Mouse (Mus musculus) skeletal muscle tissue, adult 2 months (tissue): ENCODE results near the gene B3gnt6.

Experiments
- DNase-seq: peaks from one replicate; pipeline ENCODE4 v3.0.0-alpha.2; 2012; ENCODE audit warnings: low read depth, low spot score

The B3gnt6 gene

DNA sequence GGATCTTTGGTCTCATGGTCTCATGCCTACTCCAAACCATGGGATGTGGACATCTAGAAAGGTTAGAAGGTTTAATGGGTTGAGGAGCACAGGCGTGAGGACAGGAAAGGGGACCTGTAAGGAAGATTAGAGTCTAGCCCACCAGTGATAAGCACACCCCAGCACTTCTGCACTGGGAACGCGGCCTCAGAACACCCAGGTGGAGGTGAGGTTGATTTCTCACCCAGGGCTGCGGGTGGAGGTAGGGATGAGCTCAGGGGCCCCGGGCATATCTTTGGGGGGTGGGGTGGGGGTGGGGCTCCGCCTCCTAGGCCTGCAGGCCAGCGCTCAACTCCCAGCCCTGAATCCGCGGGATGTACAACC is 21.7 kb downstream of the B3gnt6 start:
- no peak for DNase-seq

DNA sequence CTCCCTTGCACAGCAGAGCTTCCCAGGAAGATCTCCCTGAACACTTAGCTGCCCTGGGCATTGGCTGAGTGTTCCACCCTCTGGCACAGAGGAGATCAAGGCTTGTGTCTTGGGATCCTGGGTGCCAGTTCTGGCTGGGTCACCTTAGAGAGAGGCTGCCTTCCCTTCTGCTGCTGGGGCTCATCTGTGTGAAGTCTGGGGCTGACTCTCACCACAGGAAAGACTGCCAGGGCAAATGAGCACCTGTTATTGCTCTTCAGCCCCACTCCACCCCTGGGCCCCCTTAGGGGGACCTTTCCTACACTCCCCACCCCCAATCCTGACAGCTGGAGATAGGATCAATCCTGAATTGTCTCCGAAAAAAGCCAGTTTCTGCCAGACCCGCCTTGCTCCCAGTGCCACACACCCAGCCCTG is 22.2 kb downstream of the B3gnt6 start:
- DNase-seq, result no peak

DNA sequence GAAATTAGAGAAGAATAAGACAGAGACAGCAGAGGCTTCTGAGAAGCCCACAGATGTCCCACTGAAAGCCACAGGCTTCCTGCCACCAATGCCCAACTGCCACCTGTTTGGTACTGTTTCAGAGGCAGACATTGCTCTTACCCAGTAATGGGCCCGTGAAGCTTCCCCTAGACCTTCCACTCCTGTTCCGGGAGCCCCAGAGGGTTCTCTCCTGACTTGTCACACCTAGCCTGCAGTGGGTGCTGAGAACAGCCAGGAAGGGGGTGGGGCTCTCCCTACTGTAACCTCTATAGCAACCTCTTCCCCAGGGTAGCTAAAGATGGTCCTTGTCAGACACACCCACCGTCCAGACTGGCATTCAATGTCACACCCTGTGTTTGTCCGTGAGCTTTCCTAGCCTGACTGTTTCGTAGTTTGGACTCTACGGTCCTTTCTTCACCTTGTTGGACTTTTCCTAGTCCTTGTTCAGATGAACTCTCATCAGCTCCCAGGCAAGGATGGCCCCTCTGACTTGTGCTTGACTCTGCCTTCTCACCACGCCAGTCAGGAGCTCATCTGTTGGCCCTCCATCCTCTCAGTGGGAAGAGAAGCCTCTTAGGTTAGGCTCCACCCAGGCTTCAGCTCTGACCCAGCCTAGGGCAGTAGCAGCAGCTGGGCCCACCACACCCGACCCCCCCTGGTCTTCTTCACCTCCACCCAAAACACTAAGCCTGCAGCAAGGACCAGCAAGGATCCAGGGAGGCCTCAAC is 22.8 kb downstream of the B3gnt6 start:
- no peak for DNase-seq

DNA sequence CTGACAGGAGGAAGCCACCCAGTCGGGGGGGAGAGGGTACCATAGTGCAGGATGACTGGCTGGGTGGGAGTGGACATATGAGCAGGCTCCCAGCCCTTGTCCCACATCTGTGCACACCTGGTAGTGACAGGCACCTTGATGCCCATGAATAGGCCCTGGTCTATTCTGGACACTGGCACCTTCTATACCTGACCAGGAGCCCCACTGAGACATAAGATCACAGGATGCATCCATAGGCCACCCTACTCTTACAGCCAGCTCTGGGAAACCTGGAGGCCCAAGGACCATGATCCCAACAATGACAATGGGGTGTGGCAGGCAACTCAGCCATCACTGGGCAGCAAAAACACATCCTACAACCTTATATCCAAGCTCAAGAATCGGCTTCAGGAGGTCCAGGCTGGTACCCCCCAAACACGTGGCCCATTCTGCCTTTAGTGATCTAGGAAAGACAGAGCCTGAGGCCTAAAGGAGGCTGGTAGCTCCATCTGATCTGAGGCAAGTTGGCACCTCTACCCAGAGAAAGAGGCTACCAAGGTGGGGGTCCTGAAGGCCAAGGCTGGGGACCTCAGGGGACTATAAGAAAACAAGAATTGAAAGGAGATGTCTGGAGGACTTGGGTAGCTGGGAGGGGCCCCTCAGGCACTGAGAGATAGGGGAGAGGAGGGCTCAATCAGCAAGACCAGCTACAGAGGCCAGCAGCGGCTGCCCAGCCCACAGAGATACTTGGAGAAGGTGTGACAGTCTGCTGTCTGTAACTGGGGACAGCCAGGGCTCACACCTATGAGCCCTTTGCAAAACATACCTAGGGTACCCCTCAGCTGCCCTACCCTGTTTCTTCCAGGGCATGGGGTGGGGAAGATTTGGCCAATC is 24.2 kb downstream of the B3gnt6 start:
- DNase-seq, result no peak

DNA sequence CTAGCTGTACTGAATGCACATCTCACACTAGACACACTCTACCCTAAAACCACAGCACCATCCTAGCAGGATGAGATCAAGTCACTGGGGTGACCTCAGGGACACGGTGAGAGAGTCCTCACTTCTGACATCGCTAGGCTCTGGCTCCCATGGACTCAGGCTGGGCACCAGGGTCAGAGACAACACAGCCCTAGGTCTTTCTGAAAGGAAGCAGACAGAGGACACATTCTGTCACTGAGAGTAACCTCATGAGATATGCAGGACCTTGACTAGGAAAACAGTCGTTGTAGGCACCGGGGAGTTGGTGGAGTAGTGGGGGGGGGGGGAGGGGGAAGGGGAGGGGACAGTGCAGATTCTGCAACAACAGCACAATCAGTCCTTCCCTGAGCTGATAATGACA is 25.9 kb downstream of the B3gnt6 start:
- no peak for DNase-seq

- DNase-seq, result no peak
Measured at GRCm38 (mm10) chr7:98172661-98173060, 26.6 kb downstream of the B3gnt6 start.

- peak; percentile 78 for DNase-seq
Measured at GRCm38 (mm10) chr7:98171141-98172073, 27.9 kb downstream of the B3gnt6 start.

DNA sequence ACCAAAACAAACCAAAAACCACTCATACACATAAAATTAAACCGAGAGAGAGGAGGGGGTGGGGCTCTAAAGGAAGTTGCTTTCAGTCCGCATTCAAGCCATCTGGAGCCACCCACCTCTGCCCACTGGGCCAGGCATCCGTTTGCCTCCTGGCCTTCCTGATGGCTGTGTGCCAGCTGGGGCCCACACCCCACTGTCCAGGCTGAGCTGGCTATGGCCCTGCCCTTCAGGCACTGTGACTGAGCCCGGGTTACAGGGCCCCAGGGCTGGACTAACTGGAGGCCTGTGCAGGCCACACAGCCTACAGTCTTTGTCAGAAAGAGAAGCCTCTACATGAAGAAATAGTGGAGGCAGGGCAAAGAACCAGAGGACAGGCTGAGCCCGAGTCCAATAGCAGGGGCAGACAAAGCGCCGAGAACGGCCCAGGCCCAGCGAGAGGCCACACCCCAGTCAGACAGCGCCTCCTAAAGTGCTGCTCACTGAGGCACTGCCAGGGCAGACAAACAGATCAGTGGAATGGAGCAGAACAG is 34.2 kb downstream of the B3gnt6 start:
- peak; percentile 30 for DNase-seq

- no peak for DNase-seq
Measured at GRCm38 (mm10) chr7:98164382-98164998, 34.8 kb downstream of the B3gnt6 start.

DNA sequence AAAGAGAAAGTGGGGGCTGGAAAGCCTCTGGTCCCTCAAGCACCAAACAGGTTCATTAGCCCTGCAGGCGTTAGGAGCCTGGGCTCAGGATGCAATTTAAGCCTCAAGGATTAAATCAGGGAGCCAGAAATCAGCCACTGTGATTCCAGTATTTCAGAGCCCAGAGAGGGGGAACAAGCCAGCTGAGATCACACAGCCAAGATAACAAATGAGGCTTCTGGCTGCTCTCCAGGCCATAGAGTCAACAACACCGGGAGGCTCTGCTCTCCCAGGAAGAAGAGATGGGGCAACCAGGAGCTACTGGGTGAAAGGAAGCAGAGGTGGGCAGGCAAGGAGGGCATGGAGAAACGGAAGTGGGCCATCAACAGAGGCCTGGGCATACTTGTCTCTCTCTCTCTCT is 35.6 kb downstream of the B3gnt6 start:
- no peak for DNase-seq

GRCm38 (mm10) chr7:98162239-98162638 is 37.0 kb downstream of the B3gnt6 start:
- DNase-seq, result no peak

DNA sequence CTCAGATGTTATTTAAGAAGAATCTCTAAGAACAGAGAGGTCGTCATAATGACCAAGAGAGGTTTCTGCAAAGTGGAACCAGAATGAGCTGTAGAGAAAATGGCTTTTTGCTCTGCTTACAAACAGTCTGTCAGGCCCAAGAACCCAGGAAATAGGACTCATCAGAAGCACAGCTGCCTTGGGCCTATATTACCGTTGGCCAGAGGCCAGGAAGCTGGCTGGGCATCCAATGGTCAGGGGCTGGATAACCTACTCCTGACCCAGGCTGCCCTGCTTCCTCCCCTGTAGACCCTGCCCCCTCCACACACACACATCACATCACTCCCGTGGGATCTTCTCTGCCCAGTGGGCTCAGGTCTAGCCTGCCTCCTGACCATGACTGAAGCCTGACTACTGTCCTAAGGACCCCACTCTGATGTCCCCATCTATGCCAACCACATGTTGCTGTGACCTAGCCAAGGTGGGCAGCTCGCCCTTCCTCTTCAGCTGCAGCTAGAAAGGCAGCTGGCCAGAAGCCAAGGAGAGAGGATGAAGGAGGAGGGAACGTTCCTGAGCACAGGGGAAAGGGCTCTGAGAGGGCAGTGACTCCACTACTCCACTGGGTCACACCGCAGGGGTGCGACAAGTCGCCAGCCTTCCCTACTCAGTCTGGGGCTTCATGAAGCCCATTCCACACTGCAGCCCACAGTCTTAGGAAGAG is 39.1 kb downstream of the B3gnt6 start:
- DNase-seq, result no peak

DNA sequence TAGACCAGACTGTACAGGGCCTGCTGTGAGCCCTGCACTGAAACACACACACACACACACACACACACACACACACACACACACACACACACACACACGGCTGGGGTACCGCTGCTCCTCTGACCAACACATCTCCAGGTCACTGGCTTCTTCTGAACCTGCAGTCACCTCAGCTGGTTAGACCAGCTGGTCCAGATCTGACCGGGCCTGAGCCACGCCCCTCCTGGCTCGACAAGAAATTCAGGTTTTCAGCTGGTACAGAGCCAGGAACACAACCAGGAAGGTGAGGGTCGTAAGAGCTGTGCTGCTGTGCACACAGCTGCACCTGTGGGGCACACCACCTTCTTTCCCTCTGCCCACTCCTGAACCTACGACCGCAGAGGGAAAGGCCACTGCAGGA is 40.8 kb downstream of the B3gnt6 start:
- no peak for DNase-seq

- DNase-seq, result no peak
Measured at GRCm38 (mm10) chr7:98157636-98158332, 41.5 kb downstream of the B3gnt6 start.

- DNase-seq, result no peak
Measured at GRCm38 (mm10) chr7:98156280-98156665, 43.0 kb downstream of the B3gnt6 start.

DNA sequence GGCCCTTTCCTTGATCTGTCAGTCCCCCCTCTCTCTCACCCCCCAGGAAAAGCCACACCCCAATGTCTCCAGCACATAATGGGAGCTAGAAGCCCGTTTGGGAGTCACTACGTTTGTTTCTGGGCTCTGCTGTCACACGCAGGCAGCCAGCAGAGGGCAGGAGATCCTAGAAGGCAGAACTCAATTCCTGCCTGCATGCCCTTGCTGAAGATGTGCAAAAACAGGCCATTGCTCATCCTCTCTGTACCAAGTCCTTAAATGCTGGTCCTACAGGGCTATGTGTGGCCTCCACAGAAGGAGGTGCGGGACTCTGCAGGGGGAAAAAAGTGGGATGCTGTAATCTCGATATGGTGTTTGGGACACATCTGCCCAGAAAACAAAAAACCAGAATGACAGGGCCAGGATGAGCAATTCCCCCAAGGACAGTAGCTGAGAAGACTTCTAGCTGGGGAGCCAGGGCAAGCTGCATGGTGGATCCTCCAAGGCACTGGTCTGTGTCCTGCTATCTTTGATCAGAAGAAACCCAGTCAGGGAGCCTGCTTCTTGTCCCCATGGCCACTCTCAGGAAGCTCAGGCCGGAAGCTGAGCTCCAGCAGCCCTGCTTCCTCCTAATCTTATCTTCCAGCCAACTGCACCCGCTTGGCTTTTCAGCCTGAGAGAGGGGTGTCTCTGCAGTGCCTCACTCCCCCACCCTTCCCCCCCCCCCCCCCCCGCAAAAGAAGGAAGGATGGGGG is 43.6 kb downstream of the B3gnt6 start:
- DNase-seq, result peak; percentile 38

DNA sequence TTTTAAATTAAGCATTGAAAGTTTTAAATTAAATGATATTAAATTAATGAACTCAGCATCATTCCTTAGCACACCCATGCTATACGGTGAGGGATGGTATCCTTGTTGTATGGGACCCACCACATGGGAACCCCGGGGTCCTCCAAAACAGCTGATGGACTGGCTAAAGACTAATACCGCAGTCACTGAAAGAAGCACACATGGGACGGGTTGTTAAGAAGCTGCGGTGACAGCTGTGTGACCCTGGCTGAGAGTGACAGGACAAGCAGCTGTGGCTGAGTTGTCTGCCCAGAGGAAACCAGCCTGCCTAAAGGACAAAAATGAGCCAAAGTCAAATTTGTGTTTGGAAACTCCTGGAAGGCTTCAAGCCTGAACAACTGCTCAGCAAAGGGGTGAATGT is 45.4 kb downstream of the B3gnt6 start:
- DNase-seq, result no peak

GRCm38 (mm10) chr7:98153345-98153744 is 45.9 kb downstream of the B3gnt6 start:
- no peak for DNase-seq

DNA sequence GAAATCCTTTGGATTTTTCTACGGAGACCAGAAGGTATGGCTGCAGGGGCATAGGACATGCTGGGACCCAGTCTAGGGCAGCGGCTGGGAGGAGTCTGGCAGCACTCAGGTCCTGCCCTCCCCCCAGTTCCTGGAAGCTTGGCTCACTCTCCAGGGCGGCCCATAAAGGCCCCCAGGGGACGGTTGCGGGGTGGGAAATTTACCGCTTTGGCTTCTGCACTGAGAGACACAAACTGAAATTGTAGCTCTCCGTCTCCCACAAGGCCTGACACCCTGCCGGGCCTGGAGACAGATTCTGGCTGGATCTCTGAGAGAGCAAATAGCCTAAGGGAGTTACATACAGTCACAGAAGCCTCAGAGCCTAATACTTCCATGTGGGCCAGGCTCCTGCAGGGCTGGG is 46.9 kb downstream of the B3gnt6 start:
- peak; percentile 32 for DNase-seq
